Mouse (Mus musculus) liver, adult 2 months (tissue): ENCODE data around the gene Mpdu1.

Experiments
- CTCF ChIP-seq: fragments of 200-500 bp; IDR thresholded peaks from 2 replicates; pipeline ENCODE4 v1.5.1; 2011; ENCODE audit warnings: low read depth, low read length, control low read depth
- POLR2A ChIP-seq: fragments of 200-500 bp; IDR thresholded peaks from 2 replicates; pipeline ENCODE4 v1.6.1; 2011; ENCODE audit warnings: low read length, control low read depth; ENCODE audit not compliant: insufficient read depth; ENCODE audit errors: extremely low read depth

DNA sequence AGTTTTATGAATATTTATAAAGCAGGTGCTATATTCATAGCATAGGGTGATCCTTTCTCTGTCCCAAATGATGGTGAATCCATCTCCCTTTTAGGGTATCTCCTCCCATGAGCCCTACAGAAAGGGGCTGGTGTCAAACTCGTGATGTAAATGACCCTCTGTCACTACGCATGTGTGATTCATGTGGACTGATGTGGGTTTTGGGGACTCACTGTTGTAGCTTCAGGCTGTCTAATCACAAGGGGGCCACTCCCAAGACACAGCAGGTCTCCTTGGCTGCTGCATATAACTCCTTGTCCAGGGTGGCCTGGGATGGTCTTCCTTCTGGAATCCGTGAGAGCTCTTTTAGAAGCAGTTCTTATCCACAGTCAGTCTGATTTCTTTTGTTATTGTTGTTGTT is 48.0 kb upstream of the Mpdu1 start:
- no peak for TF ChIP-seq POLR2A
- TF ChIP-seq CTCF, result no peak
